Mouse (Mus musculus) neutrophil, adult 5-6 weeks (primary cell): Measurements from ENCODE around the gene Bcorl1. TPM values are rescaled to one million over a fixed set of nuclear protein-coding genes. Genes with fewer than 3 reads are reported as not detected.

ENCODE experiments used
- ATAC-seq: fragments of 151-379, 151-347 bp; 2 replicates; pipeline ENCODE4 v1.8.0; 2017; ENCODE audit warnings: mild to moderate bottlenecking, moderate TSS enrichment; ENCODE audit not compliant: insufficient number of reproducible peaks, poor library complexity, low FRiP score, severe bottlenecking; ENCODE audit errors: extremely low read depth
- total RNA-seq: library from RNA; stranded (forward); fragments of 200-1000 nt; gene quantifications from 2 replicates; pipeline ENCODE4 v1.2.3, GENCODE M21; 2017

Bcorl1 gene
- total RNA-seq, 1 experiment from 2014 or later: 8.7 TPM

DNA sequence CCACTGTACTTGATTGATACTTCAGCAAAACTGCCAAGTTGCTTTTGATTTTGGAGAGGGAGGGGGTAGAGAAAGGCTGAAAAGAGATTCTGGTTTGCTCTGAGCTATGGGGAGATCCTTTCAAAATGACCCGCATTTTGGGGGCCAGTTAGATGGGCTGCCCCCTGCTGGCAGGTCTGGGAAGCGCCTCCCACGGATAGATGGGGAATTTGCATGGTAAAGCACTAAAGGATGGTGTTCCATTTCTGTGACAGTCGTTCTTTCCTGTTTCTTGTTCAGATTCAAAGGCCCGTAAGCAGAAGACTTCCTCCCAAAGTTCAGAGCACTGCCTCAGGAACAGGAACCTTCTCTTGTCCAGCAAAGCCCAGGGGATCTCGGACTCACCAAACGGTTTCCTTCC lies 42.5 kb downstream of the Bcorl1 start:
- peak; percentile 36; the same call in 1 of the 2 replicates for ATAC-seq

DNA sequence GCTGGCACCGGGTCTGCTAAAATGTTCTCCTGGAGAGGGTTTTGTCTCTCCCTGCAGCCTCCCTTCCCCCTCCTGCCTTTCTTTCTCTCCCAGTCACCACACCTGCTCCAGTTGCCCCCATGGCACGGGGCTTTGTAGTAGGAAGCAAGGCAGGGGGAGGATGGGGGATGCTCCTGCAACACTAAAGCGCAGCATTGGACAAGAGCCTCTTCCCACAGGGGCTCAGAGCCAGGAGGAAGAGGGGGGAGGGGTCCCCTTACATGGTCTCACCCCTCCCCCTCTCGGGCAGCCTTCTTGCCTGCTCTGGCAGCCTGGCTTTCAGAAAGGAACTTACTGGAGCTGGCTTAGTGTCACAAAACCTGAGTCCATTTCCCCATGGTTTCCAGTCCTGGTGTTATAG lies 44.8 kb downstream of the Bcorl1 start:
- ATAC-seq: no peak

DNA sequence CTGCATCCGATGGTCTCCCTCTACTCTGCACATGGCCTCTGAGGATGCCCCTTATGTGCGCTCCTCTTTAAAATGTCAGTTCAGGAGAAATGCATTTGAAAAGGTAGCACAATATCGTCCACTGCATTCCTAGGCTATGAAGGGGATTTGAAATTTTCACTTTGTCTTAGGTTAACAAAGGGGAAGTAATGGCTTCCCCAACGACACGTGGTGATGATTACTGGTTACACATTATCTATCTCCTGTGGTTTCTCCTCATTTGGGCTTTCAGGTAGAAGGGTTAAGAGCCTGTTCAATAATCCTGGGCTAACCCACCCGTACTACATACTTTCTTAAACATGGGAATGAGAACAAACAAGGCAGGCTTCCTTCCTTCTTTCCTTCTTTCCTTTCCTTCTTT lies 48.2 kb downstream of the Bcorl1 start:
- no peak for ATAC-seq

- ATAC-seq: no peak
Measured at GRCm38 (mm10) chrX:48399994-48400393, 58.8 kb downstream of the Bcorl1 start.

- ATAC-seq: no peak
Measured at GRCm38 (mm10) chrX:48405141-48405540, 64.0 kb downstream of the Bcorl1 start.

GRCm38 (mm10) chrX:48409611-48410387 lies 68.6 kb downstream of the Bcorl1 start:
- peak; percentile 87 for ATAC-seq

DNA sequence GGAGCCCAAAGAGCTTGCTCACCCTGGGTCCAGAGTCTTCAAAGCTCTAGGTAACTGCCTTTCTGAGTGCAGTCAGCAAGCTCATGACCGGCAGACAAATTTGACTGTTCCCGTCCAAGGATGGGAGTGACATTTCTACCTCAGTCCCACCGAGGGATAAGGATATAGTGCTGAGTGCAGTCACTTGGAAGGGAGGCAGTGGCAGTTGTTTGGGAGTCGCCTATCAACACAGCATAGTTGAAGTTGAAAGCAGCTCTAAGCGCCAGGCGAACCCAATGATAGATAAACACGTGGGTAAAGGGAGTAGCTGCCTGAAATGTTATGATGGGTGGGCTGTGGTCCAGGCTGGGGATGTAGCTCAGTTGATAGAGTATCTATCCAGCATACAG lies 69.2 kb downstream of the Bcorl1 start:
- ATAC-seq: no peak

- ATAC-seq: no peak
Measured at GRCm38 (mm10) chrX:48412629-48413028, 71.5 kb downstream of the Bcorl1 start.

- ATAC-seq: no peak
Measured at GRCm38 (mm10) chrX:48414291-48414690, 73.1 kb downstream of the Bcorl1 start.

DNA sequence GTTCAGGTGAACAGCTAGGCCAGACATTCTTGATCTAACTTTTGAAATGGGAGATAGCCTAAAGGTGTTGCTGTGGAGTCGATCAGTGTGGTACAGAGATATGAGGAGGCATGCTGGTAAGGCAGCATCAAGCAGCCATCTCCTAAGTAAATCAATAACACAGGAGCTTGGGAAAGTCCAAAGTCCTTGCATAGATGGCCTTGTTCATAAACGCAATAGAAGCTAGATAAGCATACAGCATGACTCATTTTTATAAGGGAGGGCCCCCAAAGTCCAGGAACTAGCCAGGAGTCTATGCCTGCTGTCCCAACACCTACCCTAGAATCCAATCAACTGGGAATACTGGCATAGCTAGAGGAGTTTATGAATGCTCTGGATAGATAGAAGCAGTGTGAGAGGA lies 77.3 kb downstream of the Bcorl1 start:
- no peak for ATAC-seq

DNA sequence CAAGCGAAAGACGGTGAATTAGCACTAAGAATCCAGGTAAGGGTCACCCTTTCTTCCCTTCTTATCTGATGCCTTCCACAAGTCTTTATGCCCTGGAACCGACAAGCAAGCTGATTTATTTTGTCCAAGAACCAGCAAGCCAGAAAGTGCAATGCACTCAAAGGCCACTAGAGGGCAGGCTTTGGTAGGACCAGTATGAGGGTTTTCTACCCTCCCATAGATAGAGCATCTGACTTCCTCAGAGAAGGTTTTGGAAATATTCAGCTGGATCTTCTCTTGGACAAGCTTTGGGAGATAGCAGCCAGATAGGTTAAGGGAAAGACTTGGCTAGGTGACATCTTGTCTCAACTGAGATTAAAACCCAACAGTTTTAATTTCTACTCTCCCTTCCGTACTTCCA lies 81.8 kb downstream of the Bcorl1 start:
- peak; percentile 45; the same call in 1 of the 2 replicates for ATAC-seq

DNA sequence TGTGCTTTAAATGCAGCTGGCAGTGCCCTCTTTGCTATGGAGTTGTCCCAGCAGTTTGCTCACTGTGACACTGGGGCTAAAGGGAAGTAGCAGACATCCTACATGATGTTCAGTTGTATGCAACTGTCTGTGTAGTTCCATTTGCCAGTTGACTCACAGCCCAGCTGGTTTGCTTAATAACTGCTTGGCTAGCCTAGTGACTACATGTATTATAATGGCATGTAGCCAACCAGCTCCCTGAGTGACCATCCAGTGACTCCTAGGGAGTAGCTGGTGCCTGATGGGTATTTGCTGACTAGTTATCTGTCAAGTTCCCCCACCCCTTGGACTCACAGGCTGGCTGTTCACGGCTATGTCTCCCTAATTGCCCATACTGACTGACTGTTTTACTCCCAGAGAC lies 82.5 kb downstream of the Bcorl1 start:
- peak; percentile 17 for ATAC-seq

GRCm38 (mm10) chrX:48424583-48424982 lies 83.4 kb downstream of the Bcorl1 start:
- peak; percentile 71 for ATAC-seq

- no peak for ATAC-seq
Measured at GRCm38 (mm10) chrX:48425280-48425679, 84.1 kb downstream of the Bcorl1 start.

DNA sequence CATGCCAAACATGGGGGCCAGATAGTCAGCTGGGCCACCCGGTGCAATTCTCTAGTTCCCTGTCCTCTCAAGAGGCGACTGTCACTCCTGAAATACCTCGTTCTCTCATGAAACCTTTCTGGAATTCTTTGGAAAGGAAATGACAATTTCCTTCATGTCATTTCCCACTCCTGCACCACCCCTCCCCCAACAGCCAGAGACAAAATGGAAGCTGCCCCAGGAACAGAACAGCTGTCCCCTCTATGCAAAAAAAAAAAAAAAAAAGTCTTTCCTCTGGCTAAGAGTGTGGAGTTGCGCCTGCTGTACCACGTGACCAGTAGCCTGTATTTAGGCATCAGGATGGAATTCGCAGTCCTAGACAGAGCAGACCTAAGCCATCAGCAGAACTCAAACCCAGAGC lies 87.1 kb downstream of the Bcorl1 start:
- no peak for ATAC-seq

DNA sequence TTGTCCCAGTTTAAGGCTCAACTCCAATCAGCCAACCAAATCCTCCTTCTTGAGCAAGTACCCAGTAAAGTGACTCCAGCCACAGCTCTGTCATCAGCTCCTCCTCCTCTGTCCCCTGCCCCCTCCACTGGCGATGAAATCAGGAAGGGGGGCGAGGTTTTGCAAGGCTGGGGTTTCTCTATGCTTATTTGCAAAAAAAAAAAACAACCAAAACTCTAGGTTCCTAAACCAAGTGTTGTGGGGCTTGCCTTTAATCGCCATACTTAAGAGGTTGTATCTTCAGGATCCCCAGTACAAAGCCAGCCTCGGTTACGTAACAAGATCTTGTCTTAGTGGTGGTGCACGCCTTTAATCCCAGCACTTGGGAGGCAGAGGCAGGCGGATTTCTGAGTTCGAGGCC lies 87.5 kb downstream of the Bcorl1 start:
- ATAC-seq: no peak

- no peak for ATAC-seq
Measured at GRCm38 (mm10) chrX:48429100-48429499, 87.9 kb downstream of the Bcorl1 start.

- ATAC-seq: peak; percentile 48
Measured at GRCm38 (mm10) chrX:48429538-48429937, 88.4 kb downstream of the Bcorl1 start.

GRCm38 (mm10) chrX:48432599-48433526 lies 91.7 kb downstream of the Bcorl1 start:
- ATAC-seq: no peak

DNA sequence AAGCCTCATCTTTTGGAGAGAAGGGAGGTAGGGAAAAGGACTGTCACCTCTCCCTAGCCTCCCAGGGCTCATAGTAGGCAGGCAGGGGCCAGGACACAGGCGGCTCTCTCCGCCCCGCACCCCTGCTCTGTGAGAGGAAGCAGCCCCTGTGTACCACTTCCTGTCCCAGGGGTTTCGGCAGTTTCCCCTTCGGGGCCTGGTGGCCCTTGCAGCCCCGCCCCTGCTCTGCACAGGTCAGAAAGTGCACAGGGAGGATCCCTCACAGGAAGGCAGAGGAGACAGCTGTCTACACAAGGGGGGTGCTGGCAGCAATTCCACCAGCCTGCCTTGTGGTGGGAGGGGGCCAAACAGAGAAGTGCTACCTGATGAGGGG lies 92.4 kb downstream of the Bcorl1 start:
- ATAC-seq: peak; percentile 88
